Mouse (Mus musculus) MEL (cell line): ENCODE data around the gene Crcp. TPM values are rescaled to one million over a fixed set of nuclear protein-coding genes. Genes with fewer than 3 reads are reported as not detected.

ENCODE experiments used
- DNase-seq: peaks from one replicate; pipeline ENCODE4 v3.0.0; 2011; ENCODE audit warnings: low read depth, low spot score
- H3K27ac ChIP-seq: 2 replicates; pipeline ENCODE4 v1.5.1; 2012; ENCODE audit warnings: low read depth, mild to moderate bottlenecking, control low read depth, low read length, moderate library complexity; ENCODE audit not compliant: control insufficient read depth
- H3K27me3 ChIP-seq, 2 experiments: fragments of 150-350 bp in 1 of 2; sonication (generic) in 1 of 2; 2 replicates each; pipeline ENCODE4 v1.6.1; 2012; ENCODE audit warnings: low read length in 2 of 2, mild to moderate bottlenecking in 2 of 2, improper control_type of control experiment in 1 of 2, moderate library complexity in 1 of 2; ENCODE audit not compliant: insufficient read depth in 2 of 2, control insufficient read depth in 1 of 2
- H3K36me3 ChIP-seq, 2 experiments: 2 replicates each; pipeline ENCODE4 v1.6.1; 2012 to 2014; ENCODE audit warnings: low read length in 2 of 2, improper control_type of control experiment in 1 of 2, inconsistent platforms in 1 of 2, mild to moderate bottlenecking in 1 of 2; ENCODE audit not compliant: insufficient read depth in 2 of 2, control insufficient read depth in 1 of 2
- H3K4me1 ChIP-seq, 2 experiments: fragments of 150-350 bp in 1 of 2; sonication (generic) in 1 of 2; 2 replicates each; pipeline ENCODE4 v1.6.1; 2012; ENCODE audit warnings: low read length in 2 of 2, improper control_type of control experiment in 1 of 2, mild to moderate bottlenecking in 1 of 2; ENCODE audit not compliant: insufficient read depth in 2 of 2, control insufficient read depth in 1 of 2
- H3K4me3 ChIP-seq, 2 experiments: fragments of 150-350 bp in 1 of 2; sonication (generic) in 1 of 2; 2 replicates each; pipeline ENCODE4 v1.5.1; 2012; ENCODE audit warnings: low read depth in 2 of 2, low read length in 2 of 2, mild to moderate bottlenecking in 2 of 2, moderate library complexity in 2 of 2, control low read depth in 1 of 2, improper control_type of control experiment in 1 of 2; ENCODE audit not compliant: control insufficient read depth in 1 of 2, insufficient read depth in 1 of 2
- H3K79me2 ChIP-seq: 2 replicates; pipeline ENCODE4 v1.6.1; 2012; ENCODE audit warnings: mild to moderate bottlenecking, low read length, moderate library complexity; ENCODE audit not compliant: control insufficient read depth, poor library complexity, insufficient read depth
- H3K9ac ChIP-seq: 2 replicates; pipeline ENCODE4 v1.6.1; 2012; ENCODE audit warnings: low read depth, mild to moderate bottlenecking, control low read depth, low read length, moderate library complexity; ENCODE audit not compliant: control insufficient read depth, poor library complexity, severe bottlenecking
- H3K9me3 ChIP-seq: fragments of 150-350 bp; sonication (generic); replicated peaks from 2 replicates; pipeline ENCODE4 v1.6.1; 2012; ENCODE audit warnings: mild to moderate bottlenecking, low read length, improper control_type of control experiment, moderate library complexity; ENCODE audit not compliant: insufficient read depth
- BHLHE40 ChIP-seq: IDR thresholded peaks from 2 replicates; pipeline ENCODE4 v1.6.1; 2012; ENCODE audit warnings: low read depth, mild to moderate bottlenecking, inconsistent platforms, low read length, improper control_type of control experiment, borderline replicate concordance
- CHD1 ChIP-seq: IDR thresholded peaks from 2 replicates; pipeline ENCODE4 v1.6.1; 2012; ENCODE audit warnings: low read depth, mild to moderate bottlenecking, inconsistent platforms, low read length, improper control_type of control experiment
- CHD2 ChIP-seq: IDR thresholded peaks from 2 replicates; pipeline ENCODE4 v1.6.1; 2011; ENCODE audit warnings: low read length, improper control_type of control experiment
- CTCF ChIP-seq, 3 experiments: IDR thresholded peaks in 2 of 3; conservative IDR thresholded peaks in 1 of 3; 2 replicates each; pipeline ENCODE4 v1.5.1; 2011 to 2012; ENCODE audit warnings: low read length in 3 of 3, low read depth in 2 of 3, mild to moderate bottlenecking in 2 of 3, improper control_type of control experiment in 1 of 3, inconsistent platforms in 1 of 3, mixed read lengths in 1 of 3, moderate library complexity in 1 of 3; ENCODE audit not compliant: control insufficient read depth in 1 of 3, insufficient read depth in 1 of 3, poor library complexity in 1 of 3, severe bottlenecking in 1 of 3
- E2F4 ChIP-seq: IDR thresholded peaks from 2 replicates; pipeline ENCODE4 v1.6.1; 2011; ENCODE audit warnings: low read depth, low read length, improper control_type of control experiment, borderline replicate concordance
- ELF1 ChIP-seq: IDR thresholded peaks from 2 replicates; pipeline ENCODE4 v1.6.1; 2014; ENCODE audit warnings: low read depth, mild to moderate bottlenecking, inconsistent platforms, low read length, improper control_type of control experiment, moderate library complexity
- EP300 ChIP-seq, 2 experiments: IDR thresholded peaks; 2 replicates each; pipeline ENCODE4 v1.6.1; 2011; ENCODE audit warnings: improper control_type of control experiment in 2 of 2, low read length in 2 of 2, low read depth in 1 of 2, mild to moderate bottlenecking in 1 of 2
- ETS1 ChIP-seq: IDR thresholded peaks from 2 replicates; pipeline ENCODE4 v1.6.1; 2012; ENCODE audit warnings: low read depth, mild to moderate bottlenecking, inconsistent platforms, low read length, improper control_type of control experiment, moderate library complexity
- GATA1 ChIP-seq: IDR thresholded peaks from 2 replicates; pipeline ENCODE4 v1.6.1; 2011; ENCODE audit warnings: low read depth, low read length, improper control_type of control experiment
- HCFC1 ChIP-seq: IDR thresholded peaks from 2 replicates; pipeline ENCODE4 v1.6.1; 2012; ENCODE audit warnings: low read depth, mild to moderate bottlenecking, inconsistent platforms, low read length, improper control_type of control experiment, moderate library complexity
- JUND ChIP-seq: IDR thresholded peaks from 2 replicates; pipeline ENCODE4 v1.6.1; 2011; ENCODE audit warnings: low read depth, mild to moderate bottlenecking, improper control_type of control experiment, low read length
- KAT2A ChIP-seq: conservative IDR thresholded peaks from 2 replicates; pipeline ENCODE4 v1.6.1; 2012; ENCODE audit warnings: low read depth, low read length, improper control_type of control experiment, inconsistent platforms
- MAX ChIP-seq: IDR thresholded peaks from 2 replicates; pipeline ENCODE4 v1.6.1; 2011; ENCODE audit warnings: low read length, improper control_type of control experiment
- MAZ ChIP-seq: IDR thresholded peaks from 2 replicates; pipeline ENCODE4 v1.6.1; 2012; ENCODE audit warnings: low read depth, mild to moderate bottlenecking, inconsistent platforms, low read length, improper control_type of control experiment
- MEF2A ChIP-seq: IDR thresholded peaks from 2 replicates; pipeline ENCODE4 v1.6.1; 2014; ENCODE audit warnings: low read depth, mild to moderate bottlenecking, inconsistent platforms, low read length, improper control_type of control experiment; ENCODE audit not compliant: poor library complexity, insufficient replicate concordance, severe bottlenecking; ENCODE audit errors: extremely low read depth
- MXI1 ChIP-seq: IDR thresholded peaks from 2 replicates; pipeline ENCODE4 v1.6.1; 2011; ENCODE audit warnings: mild to moderate bottlenecking, low read depth, low read length, improper control_type of control experiment
- MYC ChIP-seq: IDR thresholded peaks from 2 replicates; pipeline ENCODE4 v1.6.1; 2011; ENCODE audit warnings: low read depth, mild to moderate bottlenecking, low read length, improper control_type of control experiment, moderate library complexity
- NELFE ChIP-seq: IDR thresholded peaks from 2 replicates; pipeline ENCODE4 v1.6.1; 2011; ENCODE audit warnings: low read depth, low read length, improper control_type of control experiment
- NRF1 ChIP-seq: IDR thresholded peaks from 2 replicates; pipeline ENCODE4 v1.6.1; 2014; ENCODE audit warnings: low read depth, mild to moderate bottlenecking, inconsistent platforms, low read length, improper control_type of control experiment, moderate library complexity; ENCODE audit not compliant: poor library complexity, insufficient read depth, severe bottlenecking
- POLR2A ChIP-seq, 2 experiments: IDR thresholded peaks; 2 replicates each; pipeline ENCODE4 v1.6.1; 2011 to 2012; ENCODE audit warnings: low read length in 2 of 2, mild to moderate bottlenecking in 2 of 2, control low read depth in 1 of 2, improper control_type of control experiment in 1 of 2, low read depth in 1 of 2, moderate library complexity in 1 of 2; ENCODE audit not compliant: control insufficient read depth in 1 of 2, insufficient read depth in 1 of 2, poor library complexity in 1 of 2
- POLR2AphosphoS5 ChIP-seq: IDR thresholded peaks from 2 replicates; pipeline ENCODE4 v1.6.1; 2012; ENCODE audit warnings: low read depth, borderline replicate concordance, mild to moderate bottlenecking, inconsistent platforms, low read length, moderate library complexity, mixed read lengths
- RAD21 ChIP-seq: IDR thresholded peaks from 2 replicates; pipeline ENCODE4 v1.6.1; 2011; ENCODE audit warnings: mild to moderate bottlenecking, low read depth, low read length, improper control_type of control experiment
- SIN3A ChIP-seq: IDR thresholded peaks from 2 replicates; pipeline ENCODE4 v1.6.1; 2012; ENCODE audit warnings: low read length, improper control_type of control experiment, inconsistent platforms
- SMC3 ChIP-seq: IDR thresholded peaks from 2 replicates; pipeline ENCODE4 v1.6.1; 2011; ENCODE audit warnings: low read depth, low read length, improper control_type of control experiment
- TAL1 ChIP-seq: IDR thresholded peaks from 2 replicates; pipeline ENCODE4 v1.6.1; 2012; ENCODE audit warnings: mild to moderate bottlenecking, inconsistent platforms, low read length, moderate library complexity, mixed read lengths
- TBP ChIP-seq: IDR thresholded peaks from 2 replicates; pipeline ENCODE4 v1.8.0; 2011; ENCODE audit warnings: low read depth, low read length, improper control_type of control experiment
- TCF12 ChIP-seq: IDR thresholded peaks from 2 replicates; pipeline ENCODE4 v1.6.1; 2014; ENCODE audit warnings: low read depth, mild to moderate bottlenecking, inconsistent platforms, low read length, improper control_type of control experiment, moderate library complexity
- UBTF ChIP-seq: IDR thresholded peaks from 2 replicates; pipeline ENCODE4 v1.6.1; 2012; ENCODE audit warnings: low read depth, mild to moderate bottlenecking, inconsistent platforms, low read length, improper control_type of control experiment, moderate library complexity, borderline replicate concordance; ENCODE audit not compliant: insufficient read depth
- ZC3H11A ChIP-seq: IDR thresholded peaks from 2 replicates; pipeline ENCODE4 v1.6.1; 2012; ENCODE audit warnings: low read depth, mild to moderate bottlenecking, inconsistent platforms, low read length, improper control_type of control experiment
- ZKSCAN1 ChIP-seq: IDR thresholded peaks from 2 replicates; pipeline ENCODE4 v1.6.1; 2012; ENCODE audit warnings: low read depth, mild to moderate bottlenecking, inconsistent platforms, low read length, improper control_type of control experiment, moderate library complexity
- ZMIZ1 ChIP-seq: IDR thresholded peaks from 2 replicates; pipeline ENCODE4 v1.6.1; 2012; ENCODE audit warnings: low read depth, mild to moderate bottlenecking, inconsistent platforms, low read length, improper control_type of control experiment, moderate library complexity
- ZNF384 ChIP-seq: IDR thresholded peaks from 2 replicates; pipeline ENCODE4 v1.6.1; 2012; ENCODE audit warnings: low read depth, mild to moderate bottlenecking, inconsistent platforms, low read length, improper control_type of control experiment
- polyA plus RNA-seq, 2 experiments: library from polyadenylated mRNA; stranded (reverse) in 1 of 2; unstranded in 1 of 2; fragments of >175 nt in 1 of 2; fragments of >200 nt in 1 of 2; gene quantifications; 2 replicates each; pipeline versions ENCODE4 v1.2.1 to v1.2.4; 2012; ENCODE audit warnings: low replicate concordance in 2 of 2, low read depth in 1 of 2; ENCODE audit not compliant: insufficient read length in 2 of 2, insufficient read depth in 1 of 2, missing spikeins in 1 of 2
- total RNA-seq: library from RNA; depleted of rRNA; stranded (reverse); fragments of 300-350 nt; gene quantifications from 2 replicates; pipeline ENCODE4 v1.2.3, GENCODE M21; 2012

Gene Crcp
- total and polyA plus RNA-seq, 3 experiments, result 56.2 to 69.6 TPM; not detected in 1

- no peak for TF ChIP-seq MEF2A
- TF ChIP-seq ZMIZ1, result 0 out of 2 replicates have a peak, but pooled peaks have one; percentile 72
- TF ChIP-seq ELF1, result no peak
- peak; percentile 42; the same call in 1 of the 2 replicates for TF ChIP-seq NRF1
- TF ChIP-seq ZKSCAN1, result no peak
- peak; percentile 35; the same call in 1 of the 2 replicates for TF ChIP-seq TBP
- no peak for TF ChIP-seq ZNF384
- TF ChIP-seq MAZ, result no peak
- TF ChIP-seq CHD2, result no peak
- TF ChIP-seq BHLHE40, result no peak
- no peak for TF ChIP-seq TAL1
- no peak for TF ChIP-seq POLR2AphosphoS5
- peak; percentile 92 to 100 for TF ChIP-seq POLR2A (IDR thresholded peaks at IDR 0.05; ENCODE audit: control insufficient read depth in 1 of 2, insufficient read depth in 1 of 2, low read depth in 1 of 2, low read length in 2 of 2, poor library complexity in 1 of 2)
- TF ChIP-seq CTCF (IDR thresholded peaks at IDR 0.05 in 2 of 3, conservative IDR thresholded peaks at IDR 0.05 in 1 of 3; ENCODE audit: control insufficient read depth in 1 of 3, insufficient read depth in 1 of 3, low read depth in 2 of 3, low read length in 3 of 3, poor library complexity in 1 of 3, severe bottlenecking in 1 of 3), result no peak
- TF ChIP-seq SIN3A, result peak; percentile 36; the same call in 1 of the 2 replicates
Observed at GRCm38 (mm10) chr5:130079202-130080050, 50.3 kb downstream of the Crcp start (continued).

- H3K36me3 ChIP-seq, result peaks cover 0 to 9% of the 10 kb centered on the region in 2 experiments; a peak in 1 of 4 replicates
- no peaks in the 10 kb centered on the region for H3K27me3 ChIP-seq
- H3K79me2 ChIP-seq, result peaks cover 9% of the 10 kb centered on the region
- DNase-seq, result peak; percentile 54
- peak overlapping the region; percentile 80 to 89 for H3K4me3 ChIP-seq
- peak overlapping the region; percentile 82 for H3K9ac ChIP-seq
- peaks cover 8 to 19% of the 10 kb centered on the region in 2 experiments for H3K4me1 ChIP-seq
- no peaks in the 10 kb centered on the region for H3K9me3 ChIP-seq
- H3K27ac ChIP-seq, result no peak overlapping the region
- TF ChIP-seq MXI1 (no peak), NRF1 (no peak), SIN3A (no peak), TAL1 (no peak), UBTF (no peak), CTCF (IDR thresholded peaks at IDR 0.05 in 2 of 3, conservative IDR thresholded peaks at IDR 0.05 in 1 of 3; ENCODE audit: control insufficient read depth in 1 of 3, insufficient read depth in 1 of 3, low read depth in 2 of 3, low read length in 3 of 3, poor library complexity in 1 of 3, severe bottlenecking in 1 of 3) (peak; percentile 28 to 63 (median 37); a peak in 5 of 6 replicates), POLR2A (IDR thresholded peaks at IDR 0.05; ENCODE audit: control insufficient read depth in 1 of 2, insufficient read depth in 1 of 2, low read depth in 1 of 2, low read length in 2 of 2, poor library complexity in 1 of 2) (no peak), RAD21 (peak; percentile 12), MAX (no peak), NELFE (no peak), E2F4 (no peak), EP300 (IDR thresholded peaks at IDR 0.05; ENCODE audit: low read depth in 1 of 2, low read length in 2 of 2) (no peak), ETS1 (no peak), JUND (no peak), HCFC1 (no peak), CHD1 (no peak), TCF12 (no peak), SMC3 (no peak; the same call in 1 of the 2 replicates), CHD2 (no peak), KAT2A (no peak), MYC (no peak), GATA1 (no peak), ZC3H11A (0 out of 2 replicates have a peak, but pooled peaks have one; percentile 4)
Observed at GRCm38 (mm10) chr5:130080051-130080681, 51.1 kb downstream of the Crcp start.
